Mouse (Mus musculus) CD8-positive naive resting alpha-beta T cell, adult 57 days (primary cell): ENCODE measurements around the gene Prrt2. TPM values are rescaled to one million over a fixed set of nuclear protein-coding genes. Genes with fewer than 3 reads are reported as not detected.

Source experiments
- total RNA-seq: library from RNA; stranded (reverse); gene quantifications from one replicate; pipeline ENCODE4 v1.2.4, GENCODE M21; 2023

The Prrt2 gene
- 2.1 TPM for total RNA-seq

GRCm38 (mm10) chr7:127020901-127021562, at the start of gene Prrt2, which contains the start of gene Gm42742:
TSS of gene Prrt2 (minus strand) at chr7:127021211.
TSS of gene Gm42742 (minus strand) at chr7:127021097.

GRCm38 (mm10) chr7:127041851-127042672, 21.1 kb upstream of the Prrt2 start, which contains the start of gene Kif22:
TSS of gene Kif22 (minus strand) at chr7:127042471.

GRCm38 (mm10) chr7:127026984-127027726, 6.1 kb upstream of the Prrt2 start, which contains the start of gene Maz:
TSS of gene Maz (minus strand) at chr7:127027037.

GRCm38 (mm10) chr7:127016971-127017949, 3.8 kb downstream of the Prrt2 start, which contains the start of gene Pagr1a:
TSS of gene Pagr1a (minus strand) at chr7:127017352.

GRCm38 (mm10) chr7:127016481-127016485, 4.7 kb downstream of the Prrt2 start, which contains the start of gene Pagr1b:
TSS of gene Pagr1b (minus strand) at chr7:127016484.

GRCm38 (mm10) chr7:127014320-127014719, 6.7 kb downstream of the Prrt2 start, which contains the start of gene Mvp:
TSS of gene Mvp (minus strand) at chr7:127014621.

GRCm38 (mm10) chr7:126975950-126976866, 44.8 kb downstream of the Prrt2 start, which contains the start of gene Cdiptos:
TSS of gene Cdiptos (minus strand) at chr7:126976098.

GRCm38 (mm10) chr7:126975893-126975949, 45.3 kb downstream of the Prrt2 start, which contains the start of gene Cdipt:
TSS of gene Cdipt (plus strand) at chr7:126975914.

Other genes with a start within 250 kb of the Prrt2 start
- 232 TPM for gene Ypel3, start 244.3 kb downstream of the Prrt2 start, total RNA-seq
- gene Tbx6, start 239.7 kb downstream of the Prrt2 start, total RNA-seq = 7.7 TPM
- gene Ppp4c, start 228.7 kb downstream of the Prrt2 start, total RNA-seq = 228 TPM
- not detected for gene Fam57b, start 223.5 kb downstream of the Prrt2 start, total RNA-seq
- not detected for gene 4930451I11Rik, start 189.6 kb downstream of the Prrt2 start, total RNA-seq
- not detected for gene Doc2a, start 173.8 kb downstream of the Prrt2 start, total RNA-seq
- gene Hirip3, start 159.2 kb downstream of the Prrt2 start, total RNA-seq = 31.9 TPM
- gene Ino80e, start 158.8 kb downstream of the Prrt2 start, total RNA-seq = 55.6 TPM
- gene Taok2, start 136.5 kb downstream of the Prrt2 start, total RNA-seq = 95.7 TPM
- 26.0 TPM for gene Tmem219, start 98.3 kb downstream of the Prrt2 start, total RNA-seq
- 36.8 TPM for gene Kctd13, start 92.3 kb downstream of the Prrt2 start, total RNA-seq
- not detected for gene Asphd1, start 71.6 kb downstream of the Prrt2 start, total RNA-seq
- 6.5 TPM for gene Sez6l2, start 70.6 kb downstream of the Prrt2 start, total RNA-seq
- 125 TPM for gene Cdipt, start 45.3 kb downstream of the Prrt2 start, total RNA-seq
- not detected for gene Cdiptos, start 45.1 kb downstream of the Prrt2 start, total RNA-seq
- gene Mvp, start 6.6 kb downstream of the Prrt2 start, total RNA-seq = 25.6 TPM
- not detected for gene Pagr1b, start 4.7 kb downstream of the Prrt2 start, total RNA-seq
- gene Pagr1a, start 3.9 kb downstream of the Prrt2 start, total RNA-seq = 3.0 TPM
- 43.4 TPM for gene Gm42742, start 114 bp downstream of the Prrt2 start, total RNA-seq
- gene Maz, start 5.8 kb upstream of the Prrt2 start, total RNA-seq = 202 TPM
- gene Kif22, start 21.3 kb upstream of the Prrt2 start, total RNA-seq = 2.7 TPM
- 4.4 TPM for gene Zg16, start 66.1 kb upstream of the Prrt2 start, total RNA-seq
- 73.9 TPM for gene AI467606, start 70.1 kb upstream of the Prrt2 start, total RNA-seq
- 37.4 TPM for gene Qprt, start 101.0 kb upstream of the Prrt2 start, total RNA-seq
- gene Spn, start 116.6 kb upstream of the Prrt2 start, total RNA-seq = 313 TPM
- gene Cd2bp2, start 174.8 kb upstream of the Prrt2 start, total RNA-seq = 70.5 TPM
- gene Tbc1d10b, start 187.3 kb upstream of the Prrt2 start, total RNA-seq = 51.7 TPM
- gene Mylpf, start 187.7 kb upstream of the Prrt2 start, total RNA-seq = 24.1 TPM
- gene Zfp553, start 211.8 kb upstream of the Prrt2 start, total RNA-seq = 9.8 TPM
- 581 TPM for gene Sept1, start 211.9 kb upstream of the Prrt2 start, total RNA-seq
- 15.3 TPM for gene Zfp771, start 223.1 kb upstream of the Prrt2 start, total RNA-seq
- 20.0 TPM for gene Dctpp1, start 239.5 kb upstream of the Prrt2 start, total RNA-seq